Mouse (Mus musculus): ENCODE results near the gene Nr4a3. TPM values are rescaled to one million over a fixed set of nuclear protein-coding genes. Genes with fewer than 3 reads are reported as not detected.

Nr4a3 gene
- polyA plus RNA-seq, 1 experiment, result 0.33 TPM

DNA sequence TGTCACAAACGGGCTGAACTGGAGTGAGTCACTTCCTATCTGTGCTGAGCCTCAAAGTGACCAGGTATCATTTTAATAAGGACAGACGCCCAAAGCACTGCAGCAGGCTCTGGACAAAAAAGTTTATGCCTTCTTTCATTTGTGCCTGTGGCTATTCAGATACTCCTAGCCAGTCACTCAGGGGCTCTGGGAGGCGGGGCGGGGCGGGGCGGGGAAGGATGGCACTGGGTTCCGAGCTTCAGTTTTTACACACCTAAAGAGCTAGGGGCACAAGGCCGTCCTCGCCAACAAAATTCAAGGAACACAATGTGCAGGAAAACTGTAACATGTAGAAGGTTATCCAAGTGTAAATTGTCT, 79.4 kb downstream of the Nr4a3 start:
- no peaks in the 10 kb centered on the region for H3K36me3 ChIP-seq (ENCODE audit: control insufficient read depth, insufficient read depth, low read length, poor library complexity, severe bottlenecking)
- H3K9me3 ChIP-seq (replicated peaks; ENCODE audit: control insufficient read depth, insufficient read depth, low read length, poor library complexity, severe bottlenecking), result no peaks in the 10 kb centered on the region
- TF ChIP-seq POLR2A (IDR thresholded peaks at IDR 0.05; ENCODE audit: insufficient read depth, low read length) (no peak), CTCF (IDR thresholded peaks at IDR 0.05; ENCODE audit: low read depth, low read length) (no peak), EP300 (IDR thresholded peaks at IDR 0.05; ENCODE audit: insufficient read depth, low read depth, low read length) (no peak)
- peaks cover 5% of the 10 kb centered on the region for H3K27me3 ChIP-seq (ENCODE audit: control insufficient read depth, insufficient read depth, low read length, poor library complexity, severe bottlenecking)
- H3K9ac ChIP-seq (ENCODE audit: low read depth, poor library complexity, severe bottlenecking), result no peak overlapping the region
- H3K27ac ChIP-seq (ENCODE audit: insufficient read depth, low read length), result no peak overlapping the region
- H3K4me3 ChIP-seq (ENCODE audit: low read depth, low read length), result no peak overlapping the region
- no peaks in the 10 kb centered on the region for H3K4me1 ChIP-seq (ENCODE audit: control insufficient read depth, insufficient read depth, low read length)

DNA sequence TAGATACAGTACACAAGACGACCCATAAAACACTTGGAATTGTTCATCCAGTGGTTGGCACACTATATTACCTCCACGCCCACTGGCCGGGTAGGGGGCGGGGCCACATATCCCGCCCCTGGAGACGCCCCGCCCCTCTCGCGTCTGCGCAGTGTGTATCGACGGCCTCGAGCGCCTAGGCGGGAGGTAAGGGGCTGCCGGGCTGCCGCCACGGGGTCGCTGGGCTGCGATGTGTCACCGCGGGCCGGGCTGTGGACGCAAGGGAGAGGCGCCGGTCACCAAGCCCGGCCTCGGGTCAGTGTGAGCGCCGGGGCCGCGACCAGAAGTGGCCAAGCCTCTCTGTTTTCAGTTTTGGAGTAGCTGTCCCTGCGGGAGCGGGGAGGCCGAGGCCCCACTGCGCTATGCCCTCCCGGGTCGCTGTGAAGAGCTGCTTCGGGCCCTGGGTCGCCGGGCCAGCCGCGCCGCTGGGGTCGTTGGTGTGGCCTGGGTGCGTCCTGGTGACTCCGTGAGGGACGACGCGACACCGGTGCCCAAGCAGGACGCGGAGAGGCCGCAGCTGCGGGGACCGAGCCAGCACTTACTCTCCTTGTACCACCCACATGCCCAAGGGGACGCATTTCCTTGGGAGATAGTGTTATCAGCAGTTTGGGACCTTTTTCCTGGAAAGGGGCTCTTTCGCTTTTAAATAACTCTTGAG, 80.0 kb downstream of the Nr4a3 start, which contains the start of gene Stx17:
TSS of gene Stx17 (plus strand) at position 143 of the 697 bp plus-strand sequence.
- Histone ChIP-seq H3K27ac (ENCODE audit: insufficient read depth, low read length) (no peak within 1 kb of the TSS), H3K4me1 (ENCODE audit: control insufficient read depth, insufficient read depth, low read length) (no peaks in the 10 kb centered on the region)
- TF ChIP-seq CTCF (IDR thresholded peaks at IDR 0.05; ENCODE audit: low read depth, low read length), result no peak
- TF ChIP-seq EP300 (IDR thresholded peaks at IDR 0.05; ENCODE audit: insufficient read depth, low read depth, low read length), result no peak
- TF ChIP-seq POLR2A (IDR thresholded peaks at IDR 0.05; ENCODE audit: insufficient read depth, low read length), result no peak

DNA sequence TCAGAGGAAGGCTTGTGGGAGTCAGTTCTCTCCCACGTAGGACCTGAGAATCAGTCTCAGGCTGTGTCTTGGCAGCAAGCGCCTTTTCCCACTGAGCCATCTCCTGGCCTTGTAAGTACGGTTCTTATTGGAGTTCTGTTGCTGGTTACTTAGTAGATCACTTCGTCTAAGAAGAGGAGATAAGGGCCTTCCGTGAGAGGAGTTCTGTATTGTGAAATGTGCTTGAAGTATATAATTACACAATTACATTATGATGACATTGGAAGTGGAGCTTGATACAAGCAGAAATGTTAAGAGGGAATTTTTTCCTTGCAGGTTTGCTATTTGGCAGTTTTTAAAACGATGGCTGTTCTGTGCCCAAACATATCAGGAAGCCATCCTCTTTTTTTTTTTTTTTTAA, 85.4 kb downstream of the Nr4a3 start:
- Histone ChIP-seq H3K9me3 (replicated peaks; ENCODE audit: control insufficient read depth, insufficient read depth, low read length, poor library complexity, severe bottlenecking) (no peaks in the 10 kb centered on the region), H3K4me1 (ENCODE audit: control insufficient read depth, insufficient read depth, low read length) (no peaks in the 10 kb centered on the region), H3K4me3 (ENCODE audit: low read depth, low read length) (no peak overlapping the region), H3K27me3 (ENCODE audit: control insufficient read depth, insufficient read depth, low read length, poor library complexity, severe bottlenecking) (peaks cover 3% of the 10 kb centered on the region), H3K27ac (ENCODE audit: insufficient read depth, low read length) (no peak overlapping the region), H3K36me3 (ENCODE audit: control insufficient read depth, insufficient read depth, low read length, poor library complexity, severe bottlenecking) (no peaks in the 10 kb centered on the region), H3K9ac (ENCODE audit: low read depth, poor library complexity, severe bottlenecking) (no peak overlapping the region)
- TF ChIP-seq POLR2A (IDR thresholded peaks at IDR 0.05; ENCODE audit: insufficient read depth, low read length), result no peak
- no peak for TF ChIP-seq CTCF (IDR thresholded peaks at IDR 0.05; ENCODE audit: low read depth, low read length)
- no peak for TF ChIP-seq EP300 (IDR thresholded peaks at IDR 0.05; ENCODE audit: insufficient read depth, low read depth, low read length)

More for the DNA sequence above, 80.0 kb downstream of the Nr4a3 start, which contains the start of gene Stx17:
- H3K27me3 ChIP-seq (ENCODE audit: control insufficient read depth, insufficient read depth, low read length, poor library complexity, severe bottlenecking), result peaks cover 5% of the 10 kb centered on the region
- peak within 1 kb of the TSS; percentile 62 for H3K4me3 ChIP-seq (ENCODE audit: low read depth, low read length)
- H3K9ac ChIP-seq (ENCODE audit: low read depth, poor library complexity, severe bottlenecking), result peak within 1 kb of the TSS; percentile 86
- no peaks in the 10 kb centered on the region for H3K9me3 ChIP-seq (replicated peaks; ENCODE audit: control insufficient read depth, insufficient read depth, low read length, poor library complexity, severe bottlenecking)
- no peaks in the 10 kb centered on the region for H3K36me3 ChIP-seq (ENCODE audit: control insufficient read depth, insufficient read depth, low read length, poor library complexity, severe bottlenecking)

DNA sequence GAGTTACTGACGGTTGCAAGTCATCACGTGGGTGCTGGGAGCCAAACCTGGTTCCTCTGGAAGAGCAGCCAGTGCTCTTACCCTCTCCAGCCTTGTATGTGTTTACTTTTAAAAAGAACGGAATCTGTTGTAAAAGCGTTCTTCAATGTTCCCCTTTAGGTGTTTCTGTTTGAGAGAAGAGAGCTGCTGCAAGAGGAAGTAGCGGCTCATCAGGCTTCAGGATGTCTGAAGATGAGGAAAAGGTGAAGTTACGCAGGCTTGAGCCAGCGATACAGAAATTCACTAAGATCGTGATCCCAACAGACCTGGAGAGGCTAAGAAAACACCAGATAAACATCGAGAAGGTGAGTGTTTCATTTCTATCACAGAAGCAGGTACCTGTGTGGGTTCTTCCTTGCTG, 86.7 kb downstream of the Nr4a3 start:
- TF ChIP-seq EP300 (IDR thresholded peaks at IDR 0.05; ENCODE audit: insufficient read depth, low read depth, low read length) (no peak), POLR2A (IDR thresholded peaks at IDR 0.05; ENCODE audit: insufficient read depth, low read length) (no peak), CTCF (IDR thresholded peaks at IDR 0.05; ENCODE audit: low read depth, low read length) (no peak)
- Histone ChIP-seq H3K27ac (ENCODE audit: insufficient read depth, low read length) (no peak overlapping the region), H3K9me3 (replicated peaks; ENCODE audit: control insufficient read depth, insufficient read depth, low read length, poor library complexity, severe bottlenecking) (no peaks in the 10 kb centered on the region), H3K36me3 (ENCODE audit: control insufficient read depth, insufficient read depth, low read length, poor library complexity, severe bottlenecking) (no peaks in the 10 kb centered on the region), H3K27me3 (ENCODE audit: control insufficient read depth, insufficient read depth, low read length, poor library complexity, severe bottlenecking) (no peaks in the 10 kb centered on the region), H3K4me3 (ENCODE audit: low read depth, low read length) (no peak overlapping the region), H3K4me1 (ENCODE audit: control insufficient read depth, insufficient read depth, low read length) (no peaks in the 10 kb centered on the region), H3K9ac (ENCODE audit: low read depth, poor library complexity, severe bottlenecking) (no peak overlapping the region)

DNA sequence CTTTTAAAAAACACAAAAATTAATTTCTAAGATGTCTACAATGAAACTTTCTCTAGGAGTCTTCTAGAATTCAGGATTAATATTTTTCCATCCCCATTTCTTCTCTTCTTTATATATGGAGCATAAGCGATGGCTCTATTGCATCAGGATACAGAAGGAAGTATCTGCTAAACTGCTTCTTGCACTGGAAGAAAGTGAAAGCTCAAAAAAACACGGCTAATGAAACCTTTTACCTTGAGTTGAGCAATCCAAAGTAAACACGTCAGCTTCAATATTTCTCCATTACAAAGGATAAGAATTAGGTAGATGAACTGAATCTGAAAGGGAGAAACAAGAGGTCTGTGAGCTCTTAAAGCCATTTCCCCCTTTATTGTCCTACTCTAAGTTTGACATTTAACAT, 87.8 kb downstream of the Nr4a3 start:
- H3K36me3 ChIP-seq (ENCODE audit: control insufficient read depth, insufficient read depth, low read length, poor library complexity, severe bottlenecking), result no peaks in the 10 kb centered on the region
- no peaks in the 10 kb centered on the region for H3K4me1 ChIP-seq (ENCODE audit: control insufficient read depth, insufficient read depth, low read length)
- TF ChIP-seq CTCF (IDR thresholded peaks at IDR 0.05; ENCODE audit: low read depth, low read length), result no peak
- H3K4me3 ChIP-seq (ENCODE audit: low read depth, low read length), result no peak overlapping the region
- H3K9ac ChIP-seq (ENCODE audit: low read depth, poor library complexity, severe bottlenecking), result no peak overlapping the region
- H3K9me3 ChIP-seq (replicated peaks; ENCODE audit: control insufficient read depth, insufficient read depth, low read length, poor library complexity, severe bottlenecking), result no peaks in the 10 kb centered on the region
- H3K27me3 ChIP-seq (ENCODE audit: control insufficient read depth, insufficient read depth, low read length, poor library complexity, severe bottlenecking), result no peaks in the 10 kb centered on the region
- no peak overlapping the region for H3K27ac ChIP-seq (ENCODE audit: insufficient read depth, low read length)

Other genes starting within 250 kb of the Nr4a3 start
- gene Stx17, start 79.8 kb downstream of the Nr4a3 start, polyA plus RNA-seq (2011; ENCODE audit: insufficient read depth, insufficient read length, low read depth, missing spikeins), result 7.5 and 11.9 TPM in 2 replicates
- gene Erp44, start 234.4 kb downstream of the Nr4a3 start, polyA plus RNA-seq (2011; ENCODE audit: insufficient read depth, insufficient read length, low read depth, missing spikeins), result 52.5 and 67.6 TPM in 2 replicates
- 2.5 and 4.1 TPM in 2 replicates for gene Invs, start 234.6 kb downstream of the Nr4a3 start, polyA plus RNA-seq (2011; ENCODE audit: insufficient read depth, insufficient read length, low read depth, missing spikeins)